ENCODE assay signal across 9 mouse cellular contexts in the genomic region with DNA sequence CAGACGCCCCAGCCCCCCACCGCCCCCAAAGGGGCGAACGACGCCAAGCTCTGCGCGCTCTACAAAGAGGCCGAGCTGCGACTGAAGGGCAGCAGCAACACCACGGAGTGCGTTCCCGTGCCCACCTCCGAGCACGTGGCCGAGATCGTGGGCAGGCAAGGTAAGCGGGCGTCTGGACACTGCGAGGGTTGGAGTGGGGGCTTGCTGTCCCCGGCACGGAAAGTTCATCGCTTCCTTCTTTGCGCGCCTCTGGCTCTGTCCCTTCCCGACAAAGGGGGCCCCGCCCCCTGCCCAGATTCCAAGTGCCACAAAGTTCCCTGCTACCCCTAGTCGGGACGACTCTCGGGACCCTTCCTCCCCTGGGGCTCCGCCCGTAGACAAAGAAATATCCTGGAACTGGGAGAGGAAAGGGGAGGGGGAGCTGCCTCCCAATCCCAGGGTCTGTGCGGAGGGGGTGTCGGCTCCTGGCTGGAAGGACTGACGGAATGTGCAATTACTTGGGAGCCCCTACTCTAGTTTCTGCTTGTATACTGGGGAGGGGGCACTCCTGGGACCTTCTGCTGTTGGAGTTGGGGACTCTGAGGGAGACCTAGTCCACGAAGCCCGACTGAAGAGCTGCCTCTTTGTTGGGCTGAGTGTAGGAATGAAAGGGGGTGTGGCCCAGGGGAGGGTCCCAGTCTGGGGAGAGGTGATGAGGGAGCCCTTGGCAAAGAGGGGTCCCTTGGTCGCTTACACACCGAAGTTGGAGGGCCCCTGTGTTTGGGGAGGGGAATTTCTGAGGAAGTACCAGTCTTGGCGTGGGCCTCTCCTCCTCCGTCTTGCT. TPM values are rescaled to one million over a fixed set of nuclear protein-coding genes. Genes with fewer than 3 reads are reported as not detected.
DNase-seq lines count a peak whose midpoint lies in the region; ATAC-seq and TF ChIP-seq lines count a peak whose summit lies in the region.
"Had no signal": no experiment of that assay in that cellular context is flagged by ENCODE, and none has a peak within 500 bp of the region (broad histone marks: within the 10 kb centered on the region; RNA-seq: fewer than 3 reads in every experiment).

No protein-coding gene starts in this region.

- H3K27ac ChIP-seq in ES-Bruce4 (ENCODE audit: insufficient read depth, low read length): peak overlapping the region; percentile 9; the same call in 1 of the 2 replicates
- H3K27ac ChIP-seq in embryonic facial prominence, embryonic 14.5 days (replicated peaks; ENCODE audit: low read depth, low read length): peak overlapping the region; percentile 98
- no peak overlapping the region for H3K27ac ChIP-seq in intestine, postnatal 0 days (ENCODE audit: low read depth, low read length)
- peak overlapping the region; percentile 99 for H3K27ac ChIP-seq in midbrain, embryonic 15.5 days

- intact Hi-C loops in heart, postnatal 14 days (cut with DNase I): no loop called here

- H3K4me1 ChIP-seq in ES-Bruce4 (ENCODE audit: control insufficient read depth, insufficient read depth, low read length): peaks cover 13% of the 10 kb centered on the region
- peaks cover 48% of the 10 kb centered on the region for H3K4me1 ChIP-seq in embryonic facial prominence, embryonic 14.5 days (ENCODE audit: control insufficient read depth, insufficient read depth, low read length)
- peaks cover 3% of the 10 kb centered on the region; the same call in 1 of the 2 replicates for H3K4me1 ChIP-seq in intestine, postnatal 0 days (replicated peaks; ENCODE audit: control insufficient read depth, insufficient read depth, low read length)
- peaks cover 66% of the 10 kb centered on the region for H3K4me1 ChIP-seq in midbrain, embryonic 15.5 days

- TF ChIP-seq CTCF in ES-Bruce4 (IDR thresholded peaks at IDR 0.05; ENCODE audit: low read depth, low read length): no peak
- no peak for TF ChIP-seq CTCF in intestine, postnatal 0 days (IDR thresholded peaks at IDR 0.05; ENCODE audit: low read depth)

- H3K4me2 ChIP-seq in embryonic facial prominence, embryonic 14.5 days (ENCODE audit: low read depth, low read length): peak overlapping the region; percentile 74
- peak overlapping the region; percentile 97 for H3K4me2 ChIP-seq in intestine, postnatal 0 days (replicated peaks; ENCODE audit: low read depth)
- H3K4me2 ChIP-seq in midbrain, embryonic 15.5 days: peak overlapping the region; percentile 83

- H3K27me3 ChIP-seq in ES-Bruce4 (ENCODE audit: control insufficient read depth, insufficient read depth, low read length, poor library complexity, severe bottlenecking): no peaks in the 10 kb centered on the region
- H3K27me3 ChIP-seq in embryonic facial prominence, embryonic 14.5 days (replicated peaks; ENCODE audit: control insufficient read depth, insufficient read depth, low read length): no peaks in the 10 kb centered on the region
- H3K27me3 ChIP-seq in intestine, postnatal 0 days (replicated peaks; ENCODE audit: control insufficient read depth, insufficient read depth, low read length): no peaks in the 10 kb centered on the region
- no peaks in the 10 kb centered on the region for H3K27me3 ChIP-seq in midbrain, embryonic 15.5 days (replicated peaks)

- H3K4me3 ChIP-seq in ES-Bruce4 (ENCODE audit: low read depth, low read length): peak overlapping the region; percentile 83
- peak overlapping the region; percentile 78 for H3K4me3 ChIP-seq in embryonic facial prominence, embryonic 14.5 days (ENCODE audit: low read depth, low read length)
- H3K4me3 ChIP-seq in intestine, postnatal 0 days (ENCODE audit: low read depth, low read length): peak overlapping the region; percentile 76
- H3K4me3 ChIP-seq in midbrain, embryonic 15.5 days: peak overlapping the region; percentile 65

- TF ChIP-seq EP300 in ES-Bruce4 (IDR thresholded peaks at IDR 0.05; ENCODE audit: insufficient read depth, low read depth, low read length): no peak

- TF ChIP-seq POLR2A in ES-Bruce4 (IDR thresholded peaks at IDR 0.05; ENCODE audit: insufficient read depth, low read length): no peak

- peaks cover 7% of the 10 kb centered on the region; the same call in 1 of the 2 replicates for H3K36me3 ChIP-seq in ES-Bruce4 (ENCODE audit: control insufficient read depth, insufficient read depth, low read length, poor library complexity, severe bottlenecking)
- peaks cover 31% of the 10 kb centered on the region for H3K36me3 ChIP-seq in embryonic facial prominence, embryonic 14.5 days (ENCODE audit: control insufficient read depth, insufficient read depth, low read length)
- peaks cover 1% of the 10 kb centered on the region; the same call in 1 of the 2 replicates for H3K36me3 ChIP-seq in intestine, postnatal 0 days (ENCODE audit: control insufficient read depth, insufficient read depth)
- H3K36me3 ChIP-seq in midbrain, embryonic 15.5 days (replicated peaks): peaks cover 14% of the 10 kb centered on the region

- WGBS in embryonic facial prominence, embryonic 14.5 days: 0% methylated on average over 23 of the region's 40 CpGs
- 3% methylated on average over 33 of the region's 40 CpGs for WGBS in intestine, postnatal 0 days
- WGBS in midbrain, embryonic 15.5 days: 1% methylated on average over 39 of the region's 40 CpGs

- H3K9me3 ChIP-seq in ES-Bruce4 (replicated peaks; ENCODE audit: control insufficient read depth, insufficient read depth, low read length, poor library complexity, severe bottlenecking): no peaks in the 10 kb centered on the region
- no peaks in the 10 kb centered on the region for H3K9me3 ChIP-seq in embryonic facial prominence, embryonic 14.5 days (ENCODE audit: control insufficient read depth, low read length)
- no peaks in the 10 kb centered on the region for H3K9me3 ChIP-seq in intestine, postnatal 0 days (ENCODE audit: control insufficient read depth)
- no peaks in the 10 kb centered on the region for H3K9me3 ChIP-seq in midbrain, embryonic 15.5 days

- ATAC-seq in embryonic facial prominence, embryonic 14.5 days (ENCODE audit: low read depth): peak; percentile 9; the same call in 1 of the 2 replicates
- no peak for ATAC-seq in intestine, postnatal 0 days
- peak; percentile 15 for ATAC-seq in midbrain, embryonic 15.5 days (replicated peaks)

- peak overlapping the region; percentile 84 for H3K9ac ChIP-seq in ES-Bruce4 (ENCODE audit: low read depth, poor library complexity, severe bottlenecking)
- H3K9ac ChIP-seq in embryonic facial prominence, embryonic 14.5 days (ENCODE audit: low read depth, low read length): peak overlapping the region; percentile 98
- peak overlapping the region; percentile 57 for H3K9ac ChIP-seq in intestine, postnatal 0 days (ENCODE audit: low read depth, low read length)
- H3K9ac ChIP-seq in midbrain, embryonic 15.5 days: peak overlapping the region; percentile 99

- peak; percentile 94 for DNase-seq in heart, adult 11 months
- no peak for DNase-seq in heart, postnatal 14 days
- DNase-seq in embryonic facial prominence, embryonic 14.5 days (ENCODE audit: low spot score): peak; percentile 80
- no peak for DNase-seq in layer of hippocampus, adult 11-12 months (ENCODE audit: low spot score)
- no peak for DNase-seq in spleen, adult 18-20 months

RNA-seq across cellular contexts. Expression of a gene that starts 0.7 kb away (rescaled TPM):
- total RNA-seq in heart, postnatal 14 days (2021): 1 to 10 TPM in 1 of 2 experiments, under 1 TPM in 1; 0.81 to 2.0 TPM
- polyA plus RNA-seq in ES-Bruce4 (2011; ENCODE audit: insufficient read depth, insufficient read length, low read depth, missing spikeins): 42.3 and 43.4 TPM in 2 replicates
- polyA plus RNA-seq in embryonic facial prominence, embryonic 14.5 days (2014; fragmentation: Nextera tagmentation; extraction: Ambion mirVana): 21.5 and 24.7 TPM in 2 replicates
- 2.8 TPM in 2 replicates for polyA plus RNA-seq in intestine, postnatal 0 days (2015; fragmentation: Nextera tagmentation; extraction: Ambion mirVana)
- polyA plus RNA-seq in midbrain, embryonic 15.5 days (2015; fragmentation: Nextera tagmentation; extraction: Ambion mirVana): 37.0 and 37.7 TPM in 2 replicates

RNA-seq across cellular contexts. Expression of a gene that starts 15.2 kb away (rescaled TPM):
- under 1 TPM in 1 of 2 experiments, not detected in 1; 0.33 TPM for total RNA-seq in heart, postnatal 14 days (2021)
- polyA plus RNA-seq in ES-Bruce4 (2011; ENCODE audit: insufficient read depth, insufficient read length, low read depth, missing spikeins): 33.2 and 35.1 TPM in 2 replicates
- 33.8 and 38.0 TPM in 2 replicates for polyA plus RNA-seq in embryonic facial prominence, embryonic 14.5 days (2014; fragmentation: Nextera tagmentation; extraction: Ambion mirVana)
- polyA plus RNA-seq in intestine, postnatal 0 days (2015; fragmentation: Nextera tagmentation; extraction: Ambion mirVana): 79.5 and 89.2 TPM in 2 replicates
- 0.41 and 1.3 TPM in 2 replicates for polyA plus RNA-seq in midbrain, embryonic 15.5 days (2015; fragmentation: Nextera tagmentation; extraction: Ambion mirVana)
- total RNA-seq: adrenal gland, postnatal 36 days had no signal

RNA-seq across cellular contexts. Expression of a gene that starts 20.0 kb away (rescaled TPM):
- 10 to 100 TPM; 77.7 TPM for total RNA-seq in heart, postnatal 14 days (2021)
- 138 and 151 TPM in 2 replicates for polyA plus RNA-seq in ES-Bruce4 (2011; ENCODE audit: insufficient read depth, insufficient read length, low read depth, missing spikeins)
- 97.9 and 107 TPM in 2 replicates for polyA plus RNA-seq in embryonic facial prominence, embryonic 14.5 days (2014; fragmentation: Nextera tagmentation; extraction: Ambion mirVana)
- 171 and 183 TPM in 2 replicates for polyA plus RNA-seq in intestine, postnatal 0 days (2015; fragmentation: Nextera tagmentation; extraction: Ambion mirVana)
- polyA plus RNA-seq in midbrain, embryonic 15.5 days (2015; fragmentation: Nextera tagmentation; extraction: Ambion mirVana): 206 and 232 TPM in 2 replicates

RNA-seq across cellular contexts. Expression of a gene that starts 20.7 kb away (rescaled TPM):
- total RNA-seq in heart, postnatal 14 days (2021): 10 to 100 TPM; 55.4 to 60.0 TPM
- 118 and 133 TPM in 2 replicates for polyA plus RNA-seq in ES-Bruce4 (2011; ENCODE audit: insufficient read depth, insufficient read length, low read depth, missing spikeins)
- polyA plus RNA-seq in embryonic facial prominence, embryonic 14.5 days (2014; fragmentation: Nextera tagmentation; extraction: Ambion mirVana): 46.3 and 50.0 TPM in 2 replicates
- 17.3 and 19.2 TPM in 2 replicates for polyA plus RNA-seq in intestine, postnatal 0 days (2015; fragmentation: Nextera tagmentation; extraction: Ambion mirVana)
- 45.9 and 48.0 TPM in 2 replicates for polyA plus RNA-seq in midbrain, embryonic 15.5 days (2015; fragmentation: Nextera tagmentation; extraction: Ambion mirVana)

RNA-seq across cellular contexts. Expression of a gene that starts 23.1 kb away (rescaled TPM):
- 100 to 1,000 TPM; 128 TPM for total RNA-seq in heart, postnatal 14 days (2021)
- polyA plus RNA-seq in ES-Bruce4 (2011; ENCODE audit: insufficient read depth, insufficient read length, low read depth, missing spikeins): 30.0 and 37.2 TPM in 2 replicates
- polyA plus RNA-seq in embryonic facial prominence, embryonic 14.5 days (2014; fragmentation: Nextera tagmentation; extraction: Ambion mirVana): 426 and 482 TPM in 2 replicates
- polyA plus RNA-seq in intestine, postnatal 0 days (2015; fragmentation: Nextera tagmentation; extraction: Ambion mirVana): 92.5 and 96.5 TPM in 2 replicates
- 51.1 and 51.6 TPM in 2 replicates for polyA plus RNA-seq in midbrain, embryonic 15.5 days (2015; fragmentation: Nextera tagmentation; extraction: Ambion mirVana)

Comparison
In these comparisons a context has a peak if more than half of its experiments do, and no peak if none do; other contexts are left out.
1. DNase-seq: peak in heart, adult 11 months (single experiment) and embryonic facial prominence, embryonic 14.5 days (single experiment); none in heart, postnatal 14 days (0 of 2), layer of hippocampus, adult 11-12 months (single experiment) and spleen, adult 18-20 months (0 of 2).
2. RNA of a gene that starts 15.2 kb away (polyA plus RNA-seq): 79.5 to 89.2 TPM in intestine, postnatal 0 days, 33.8 to 38.0 TPM in embryonic facial prominence, embryonic 14.5 days and 33.2 to 35.1 TPM in ES-Bruce4; 0.41 to 1.3 TPM in midbrain, embryonic 15.5 days; every median in the first group is over 10 times any median in the second.
3. Peak in every context shown above with its lines, with median percentiles within 50 percentile points of each other: H3K4me3 ChIP-seq, H3K9ac ChIP-seq and H3K4me2 ChIP-seq.